Mouse (Mus musculus): ENCODE results near the gene Nme9.

Nme9 gene

GRCm38 (mm10) chr9:99437031-99437764, 14.1 kb upstream of the Nme9 start, which contains the start of gene Mras:
TSS of gene Mras (minus strand) at chr9:99437381.
- no peak for DNase-seq

GRCm38 (mm10) chr9:99437781-99438565, 13.3 kb upstream of the Nme9 start:
- DNase-seq, result no peak

DNA sequence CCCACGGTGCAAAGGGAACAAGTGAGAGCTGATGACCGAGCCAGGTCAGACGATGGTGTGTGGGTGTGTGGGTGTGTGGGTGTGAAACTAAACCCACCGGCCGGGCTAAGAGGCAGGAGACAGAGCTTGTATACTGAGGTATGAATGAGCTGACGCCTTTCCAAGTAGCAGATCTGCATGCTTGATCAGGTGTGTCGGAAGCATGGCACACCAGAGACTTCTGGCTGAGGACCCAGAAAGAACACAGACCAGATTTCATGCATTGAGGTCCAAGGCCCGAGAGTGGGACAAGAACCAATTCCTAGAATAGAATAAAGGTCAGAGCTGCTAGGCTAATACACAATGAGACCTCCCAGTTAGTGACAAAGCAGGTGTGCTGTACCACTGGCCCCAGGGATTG, 12.2 kb upstream of the Nme9 start:
- no peak for DNase-seq

DNA sequence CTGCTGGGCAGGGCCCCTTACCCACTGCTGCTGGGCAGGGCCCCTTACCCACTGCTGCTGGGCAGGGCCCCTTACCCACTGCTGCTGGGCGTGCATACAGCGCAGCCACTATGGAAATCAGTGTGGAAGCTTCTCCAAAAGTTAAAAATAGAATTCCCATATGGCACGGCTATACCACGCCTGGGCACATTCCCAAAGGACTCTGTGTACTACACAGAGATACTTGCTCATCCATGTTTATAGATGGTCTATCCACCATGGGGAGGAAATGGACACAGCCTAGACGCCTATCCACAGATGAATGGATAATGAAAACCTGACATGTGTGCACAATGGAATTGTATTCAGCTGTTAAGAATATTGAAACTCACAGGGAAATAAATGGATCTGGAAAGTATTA, 10.3 kb upstream of the Nme9 start:
- DNase-seq, result no peak

DNA sequence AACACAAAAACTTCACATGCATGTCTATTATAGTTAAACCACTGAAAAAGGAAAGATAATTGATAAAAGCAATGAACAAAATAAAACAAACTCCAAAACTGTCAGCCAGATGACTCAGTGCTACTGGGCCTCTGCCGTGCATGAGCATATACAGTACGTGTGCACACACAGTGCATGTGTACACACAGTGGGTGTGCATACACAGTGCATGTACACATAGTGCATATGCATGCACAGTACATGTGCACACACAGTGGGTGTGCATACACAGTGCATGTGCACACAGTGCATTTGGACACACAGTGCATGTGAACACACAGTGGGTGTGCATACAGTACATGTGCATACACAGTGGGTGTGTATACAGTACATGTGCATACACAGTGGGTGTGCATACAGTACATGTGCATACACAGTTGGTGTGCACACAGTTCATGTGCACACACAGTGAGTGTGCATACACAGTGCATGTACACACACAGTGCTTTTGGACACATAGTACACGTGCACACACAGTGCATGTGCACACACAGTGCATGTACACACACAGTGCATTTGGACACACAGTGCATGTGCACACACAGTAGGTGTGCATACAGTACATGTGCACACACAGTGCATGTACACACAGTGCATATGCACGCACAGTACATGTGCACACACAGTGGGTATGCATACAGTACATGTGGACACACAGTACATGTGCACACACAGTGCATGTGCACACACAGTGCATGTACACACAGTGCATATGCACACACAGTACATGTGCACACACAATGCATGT, 9.4 kb upstream of the Nme9 start:
- no peak for DNase-seq

DNA sequence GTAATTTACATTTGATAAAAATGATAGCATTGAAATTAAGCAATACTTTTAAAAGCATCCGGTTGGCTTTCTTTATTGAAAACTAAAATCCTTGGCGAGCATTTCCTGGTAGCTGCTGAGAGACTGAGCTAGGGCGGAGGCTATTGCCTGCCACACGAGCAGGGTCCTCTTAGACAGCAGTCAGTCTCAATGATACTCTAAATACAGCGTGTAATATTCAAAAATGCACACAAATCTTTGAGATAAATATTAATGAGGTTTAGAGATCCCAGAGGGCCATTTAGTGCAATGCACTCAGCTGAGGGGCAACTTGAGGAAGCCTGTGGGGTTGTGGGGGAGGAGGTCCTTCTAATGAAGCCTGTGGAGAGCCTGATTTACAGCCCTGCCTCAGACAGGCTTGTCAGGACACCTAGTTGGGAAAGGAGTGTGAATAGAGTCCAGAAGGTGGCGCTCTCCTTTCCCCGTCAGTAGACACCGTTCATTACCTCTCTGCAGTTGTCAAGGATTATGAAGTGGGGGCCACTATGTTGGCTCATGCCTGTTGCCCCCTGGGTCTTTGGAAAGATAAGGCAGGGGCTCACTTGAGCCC, 6.6 kb upstream of the Nme9 start:
- peak in 1 of 2 experiments; percentile 8 for DNase-seq

DNA sequence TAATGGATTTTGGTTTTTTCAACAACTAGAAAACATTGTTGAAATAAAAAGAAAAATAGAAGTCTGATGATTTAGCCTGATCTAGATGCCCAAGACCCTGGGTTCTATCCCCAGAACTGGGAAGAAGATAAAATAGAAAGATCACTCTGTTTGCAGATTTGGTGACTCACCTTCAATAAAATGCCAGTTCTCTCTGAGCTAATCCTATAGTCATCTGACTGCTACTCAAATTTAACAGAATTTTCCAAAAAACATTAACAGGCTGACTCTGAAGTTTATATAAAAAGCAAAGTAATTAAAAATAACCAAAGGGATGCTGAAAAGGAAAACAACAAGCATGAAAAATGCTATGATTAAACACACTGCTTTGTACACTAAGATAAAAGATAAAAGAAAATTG, 5.0 kb upstream of the Nme9 start:
- no peak for DNase-seq

- DNase-seq, result no peak
Observed at GRCm38 (mm10) chr9:99447323-99447722, 4.0 kb upstream of the Nme9 start.

DNA sequence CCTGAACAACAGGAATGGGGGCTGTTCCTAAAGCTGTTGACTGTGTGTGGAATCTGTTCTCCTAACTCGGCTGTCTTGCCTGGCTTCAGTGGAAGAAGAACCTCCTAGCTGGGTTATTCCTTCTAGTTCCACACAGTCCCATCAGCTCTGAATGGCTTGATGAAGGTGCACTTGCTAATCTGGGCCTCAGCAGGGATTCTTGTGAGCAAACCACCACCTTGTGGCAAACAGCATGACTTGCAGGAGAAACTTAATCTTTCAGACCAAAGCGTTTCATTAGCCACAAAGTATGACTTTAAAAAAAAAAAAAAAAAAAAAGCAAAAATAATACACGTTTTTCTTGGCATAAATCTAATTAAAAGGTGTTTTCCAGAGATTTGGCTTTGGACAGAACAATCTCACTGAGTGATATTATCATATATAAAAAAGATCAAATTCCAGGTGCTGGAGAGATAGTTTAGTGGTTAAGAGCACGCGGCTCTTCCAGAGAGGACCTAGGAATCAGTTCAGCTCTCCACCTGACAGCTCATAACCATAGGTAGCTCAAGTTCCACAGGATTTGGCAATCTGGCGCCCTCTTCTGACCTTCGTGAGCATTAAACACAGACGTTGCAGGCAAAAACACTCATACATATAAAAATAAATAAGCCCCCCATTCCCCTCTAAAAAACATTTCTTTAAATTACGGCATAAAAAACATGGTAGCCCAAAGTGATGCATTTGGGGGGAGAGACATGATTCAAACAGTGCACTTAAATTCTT, 1.2 kb upstream of the Nme9 start:
- no peak for DNase-seq

DNA sequence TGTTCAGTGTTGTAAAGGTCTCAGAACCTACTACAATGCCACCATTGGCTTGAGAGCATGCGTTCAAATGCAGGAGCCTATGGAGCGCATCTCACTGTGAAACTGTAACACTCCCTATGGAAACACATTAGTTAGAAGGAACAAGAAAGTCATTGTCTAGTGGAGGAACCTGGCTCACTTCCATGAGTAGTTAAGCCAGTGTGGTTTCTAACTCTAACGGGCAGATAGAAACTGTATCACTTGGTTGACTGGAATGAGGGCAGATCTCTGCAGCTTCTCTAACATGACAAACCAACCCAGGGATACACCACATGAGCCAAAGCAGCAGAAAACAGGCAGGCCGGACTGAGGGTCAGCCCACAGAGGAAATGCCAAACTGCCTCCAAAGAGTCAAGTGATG, 2.9 kb downstream of the Nme9 start:
- DNase-seq, result no peak

GRCm38 (mm10) chr9:99458529-99459208, 7.4 kb downstream of the Nme9 start:
- DNase-seq, result peak in 1 of 2 experiments; percentile 59

DNA sequence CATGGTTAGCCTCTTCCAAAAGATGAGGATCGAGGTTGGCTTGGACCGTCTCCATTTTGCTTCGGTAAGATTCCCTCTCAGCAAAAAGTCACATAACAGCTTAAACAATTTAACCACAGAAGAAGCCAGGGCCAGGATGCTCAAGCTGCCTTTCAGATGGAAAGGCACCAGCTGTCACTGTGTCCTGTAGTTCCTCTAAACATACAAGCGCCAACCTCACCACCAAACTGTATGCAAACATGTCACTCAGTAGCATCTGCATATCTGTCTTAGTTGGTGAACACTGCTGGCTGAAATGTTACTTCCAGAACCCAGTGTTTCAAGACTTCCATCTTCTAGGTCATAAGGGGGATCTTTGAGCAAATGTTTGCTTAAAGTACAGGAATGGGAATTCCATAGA, 8.5 kb downstream of the Nme9 start:
- no peak for DNase-seq

DNA sequence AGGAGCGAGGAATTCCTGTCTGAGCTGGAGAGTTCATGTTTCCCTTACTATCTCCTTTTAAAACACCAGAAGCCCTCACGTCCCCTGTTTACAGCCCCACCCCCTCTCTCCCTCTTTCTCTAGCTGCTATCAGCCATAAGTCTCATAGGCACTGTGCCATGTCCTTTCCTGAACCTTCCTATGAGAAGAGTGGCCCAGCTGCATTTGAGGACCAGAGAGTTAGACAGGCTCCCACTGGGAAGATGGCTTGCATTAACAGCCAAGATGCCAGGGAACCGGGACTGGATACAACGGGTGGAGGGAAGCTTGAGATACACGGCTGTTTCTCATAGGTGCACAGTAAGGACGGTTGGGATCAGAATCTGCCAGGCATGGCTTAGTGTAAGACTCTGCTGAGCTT, 13.6 kb downstream of the Nme9 start:
- no peak for DNase-seq

- DNase-seq, result no peak
Observed at GRCm38 (mm10) chr9:99468572-99468971, 17.3 kb downstream of the Nme9 start.

- peak in 1 of 2 experiments; percentile 23 for DNase-seq
Observed at GRCm38 (mm10) chr9:99469681-99470273, 18.5 kb downstream of the Nme9 start.

DNA sequence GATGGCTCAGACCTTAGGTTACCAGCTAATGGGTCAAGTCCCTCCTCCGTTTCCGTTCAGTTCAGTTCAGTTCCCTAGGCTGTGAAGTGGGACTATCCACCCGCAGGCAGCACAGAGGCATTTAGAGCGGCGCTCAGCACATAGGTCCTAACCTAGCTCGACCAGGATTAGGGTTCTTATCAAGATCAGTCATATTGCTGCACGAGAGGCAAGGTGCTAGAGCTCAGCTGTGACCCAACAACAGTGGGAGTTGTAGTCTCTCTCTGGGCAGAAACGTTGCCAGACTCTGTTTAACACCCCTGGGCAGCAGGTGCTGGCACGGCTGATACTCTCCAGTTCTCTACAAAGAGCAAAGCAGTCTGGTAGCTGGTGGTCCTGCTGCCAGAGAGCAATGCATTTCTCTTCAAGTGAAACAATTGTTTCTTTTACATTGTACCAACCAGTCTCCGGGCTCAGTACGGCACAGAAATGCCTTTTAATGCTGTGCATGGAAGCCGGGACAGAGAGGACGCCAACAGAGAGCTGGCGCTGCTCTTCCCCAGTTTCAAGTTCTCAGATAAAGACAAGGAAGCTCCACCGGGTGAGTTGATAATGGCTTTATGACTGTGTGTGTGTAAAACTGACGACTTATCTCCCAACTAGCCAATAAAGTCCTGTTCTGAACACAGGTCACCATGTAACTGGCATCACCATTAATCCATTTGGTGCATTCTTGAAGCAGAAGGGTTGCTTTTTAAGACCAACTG, 19.2 kb downstream of the Nme9 start:
- no peak for DNase-seq

DNA sequence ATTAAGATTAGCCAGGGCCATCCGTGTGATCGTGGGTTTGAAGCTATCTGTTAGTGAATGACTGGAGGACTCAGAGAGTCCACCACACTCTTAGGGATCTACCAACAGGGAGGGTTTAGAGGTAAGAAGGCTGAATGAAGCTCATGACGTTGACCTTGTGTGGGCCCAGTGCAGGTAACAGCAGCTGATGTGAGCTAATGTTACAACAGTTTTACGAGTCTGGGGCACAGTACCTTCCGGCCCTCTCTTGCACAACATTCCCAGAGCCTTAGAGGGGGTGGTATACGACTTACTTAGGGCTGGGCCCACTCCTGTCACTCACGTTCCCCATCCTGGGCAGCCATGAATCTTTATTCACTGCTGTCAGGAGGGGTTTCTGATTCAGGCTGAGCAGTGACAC, 20.1 kb downstream of the Nme9 start:
- DNase-seq, result no peak

- DNase-seq, result no peak
Observed at GRCm38 (mm10) chr9:99479181-99479711, 28.0 kb downstream of the Nme9 start.

DNA sequence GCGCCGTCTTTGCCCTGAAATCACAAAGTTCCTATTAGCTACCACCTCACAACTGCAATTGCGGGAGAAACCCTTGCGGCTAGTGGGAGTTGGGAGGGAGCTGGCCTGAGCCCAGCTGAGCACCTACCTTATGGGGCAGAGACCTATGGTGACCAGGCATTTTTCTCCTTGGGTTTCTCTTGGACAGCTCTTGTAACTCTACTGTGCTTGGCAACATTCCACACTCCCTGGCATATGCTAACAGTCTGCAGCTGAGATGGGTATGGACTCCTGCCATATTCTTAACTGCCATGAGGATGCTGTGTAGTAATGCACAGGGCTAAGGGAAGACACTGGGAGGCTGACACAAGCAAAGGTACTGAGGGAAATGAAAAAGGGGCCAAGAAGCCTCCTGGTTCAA, 29.5 kb downstream of the Nme9 start:
- DNase-seq, result no peak

- no peak for DNase-seq
Observed at GRCm38 (mm10) chr9:99483191-99483590, 31.9 kb downstream of the Nme9 start.
